Mouse (Mus musculus) heart, adult 11 months (tissue): Measurements from ENCODE around the gene Pprc1.
A peak's percentile ranks its signal among the peaks of the same experiment; 100 is the strongest.

Source experiments
- DNase-seq: peaks from one replicate; pipeline ENCODE4 v3.0.0; 2022

Gene Pprc1

GRCm38 (mm10) chr19:46056947-46057607, 12.4 kb downstream of the Pprc1 start:
- peak; percentile 99 for DNase-seq

- no peak for DNase-seq
Observed at GRCm38 (mm10) chr19:46058466-46058865, 13.8 kb downstream of the Pprc1 start.

- DNase-seq = no peak
Observed at GRCm38 (mm10) chr19:46060845-46061244, 16.2 kb downstream of the Pprc1 start.

GRCm38 (mm10) chr19:46068054-46068453, 23.4 kb downstream of the Pprc1 start:
- no peak for DNase-seq

GRCm38 (mm10) chr19:46073285-46073684, 28.6 kb downstream of the Pprc1 start:
- DNase-seq = no peak

GRCm38 (mm10) chr19:46074266-46074665, 29.6 kb downstream of the Pprc1 start:
- DNase-seq = no peak

GRCm38 (mm10) chr19:46075616-46076607, 31.2 kb downstream of the Pprc1 start, which contains the start of gene Nolc1:
Gene Nolc1, plus strand, starts transcription at chr19:46075863.
- peak; percentile 100 for DNase-seq

- DNase-seq = peak; percentile 86
Observed at GRCm38 (mm10) chr19:46078535-46078934, 33.8 kb downstream of the Pprc1 start.

- DNase-seq = peak; percentile 72
Observed at GRCm38 (mm10) chr19:46085185-46085584, 40.5 kb downstream of the Pprc1 start.

- DNase-seq = no peak
Observed at GRCm38 (mm10) chr19:46086337-46086736, 41.7 kb downstream of the Pprc1 start.

- peak; percentile 92 for DNase-seq
Observed at GRCm38 (mm10) chr19:46087871-46088270, 43.2 kb downstream of the Pprc1 start.

- DNase-seq = no peak
Observed at GRCm38 (mm10) chr19:46091641-46092040, 47.0 kb downstream of the Pprc1 start.

- DNase-seq = peak; percentile 27
Observed at GRCm38 (mm10) chr19:46094144-46094543, 49.5 kb downstream of the Pprc1 start.

GRCm38 (mm10) chr19:46095291-46095690, 50.6 kb downstream of the Pprc1 start:
- DNase-seq = no peak

GRCm38 (mm10) chr19:46096396-46096795, 51.7 kb downstream of the Pprc1 start:
- DNase-seq = peak; percentile 65

GRCm38 (mm10) chr19:46099561-46099960, 54.9 kb downstream of the Pprc1 start:
- DNase-seq = no peak

GRCm38 (mm10) chr19:46103437-46104186, 58.9 kb downstream of the Pprc1 start:
- DNase-seq = peak; percentile 56

- DNase-seq = peak; percentile 21
Observed at GRCm38 (mm10) chr19:46104187-46104557, 59.5 kb downstream of the Pprc1 start.

- DNase-seq = peak; percentile 18
Observed at GRCm38 (mm10) chr19:46110214-46110613, 65.5 kb downstream of the Pprc1 start.

- DNase-seq = peak; percentile 60
Observed at GRCm38 (mm10) chr19:46110781-46111180, 66.1 kb downstream of the Pprc1 start.

- DNase-seq = peak; percentile 45
Observed at GRCm38 (mm10) chr19:46114617-46115016, 69.9 kb downstream of the Pprc1 start.

GRCm38 (mm10) chr19:46119458-46119857, 74.8 kb downstream of the Pprc1 start:
- DNase-seq = no peak

- peak; percentile 76 for DNase-seq
Observed at GRCm38 (mm10) chr19:46120872-46121271, 76.2 kb downstream of the Pprc1 start.
